Mouse (Mus musculus): Measurements from ENCODE around the gene AI597479. TPM values are rescaled to one million over a fixed set of nuclear protein-coding genes. Genes with fewer than 3 reads are reported as not detected.
A peak's percentile ranks its signal among the peaks of the same experiment; 100 is the strongest.
"Not testable (repeated sequence)": the region's sequence is repeated elsewhere in the genome, so short reads cannot be mapped to it uniquely, and the experiment has no call there.

AI597479 gene
- total RNA-seq, 2 experiments from 2014 or later: 5.4 to 5.7 TPM

DNA sequence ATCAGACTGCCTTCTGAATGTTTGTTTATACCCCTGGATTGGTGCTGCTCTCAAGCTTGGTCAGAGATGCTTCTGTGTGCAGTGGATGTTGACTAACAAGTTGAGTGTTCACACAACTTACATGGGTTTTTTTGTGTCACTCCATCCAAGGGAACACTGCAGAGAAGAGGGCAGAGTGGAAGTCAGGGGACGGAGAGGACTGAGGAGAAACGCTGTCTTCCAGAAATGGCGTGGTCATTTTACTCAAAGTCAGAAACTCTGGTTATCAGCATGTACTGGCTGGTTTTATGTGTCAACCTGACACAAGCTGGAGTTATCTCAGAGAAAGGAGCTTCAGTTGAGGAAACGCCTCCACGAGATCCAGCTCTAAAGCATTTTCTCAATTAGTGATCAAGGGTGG, 22.4 kb downstream of the AI597479 start:
- no peak for ATAC-seq (replicated peaks; ENCODE audit: low FRiP score, poor library complexity, severe bottlenecking)

DNA sequence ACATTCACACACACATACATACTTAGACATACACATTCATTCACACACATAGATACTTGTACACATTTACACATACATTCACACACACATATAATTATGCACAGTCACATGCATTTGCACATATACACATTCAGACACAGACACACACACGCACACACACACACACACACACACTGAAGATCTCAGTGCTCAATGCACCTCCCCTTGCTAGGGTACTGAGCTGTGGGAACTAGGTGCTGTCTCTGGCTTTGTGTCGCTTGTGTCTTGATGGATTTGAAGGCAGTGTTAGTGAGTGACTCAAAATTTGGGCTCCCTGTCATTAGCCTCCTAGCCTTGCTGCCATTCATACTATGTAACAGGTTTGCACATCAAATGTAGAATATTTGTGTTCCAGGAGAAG, 24.1 kb downstream of the AI597479 start:
- ATAC-seq (replicated peaks; ENCODE audit: low FRiP score, poor library complexity, severe bottlenecking): no peak

DNA sequence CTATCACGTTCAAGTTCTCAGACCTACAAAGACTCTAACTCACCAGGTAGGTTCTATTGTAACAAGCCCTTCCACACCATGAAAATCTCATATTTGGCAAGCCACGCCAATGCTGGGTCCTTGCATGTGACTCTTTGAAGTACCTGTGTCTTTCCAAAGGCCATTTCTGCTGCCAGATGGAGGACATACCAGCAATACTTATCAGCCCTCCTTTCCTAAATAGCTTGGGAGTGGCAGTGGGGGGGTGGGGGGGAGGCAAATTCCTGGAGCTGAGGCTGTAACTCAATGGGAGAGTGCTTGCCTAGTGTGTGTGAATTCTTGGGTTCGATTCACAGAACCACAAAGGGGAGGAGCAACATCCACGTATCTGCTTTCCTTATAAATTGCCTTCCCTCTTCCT, 26.2 kb downstream of the AI597479 start:
- no peak for ATAC-seq (replicated peaks; ENCODE audit: low FRiP score, poor library complexity, severe bottlenecking)

DNA sequence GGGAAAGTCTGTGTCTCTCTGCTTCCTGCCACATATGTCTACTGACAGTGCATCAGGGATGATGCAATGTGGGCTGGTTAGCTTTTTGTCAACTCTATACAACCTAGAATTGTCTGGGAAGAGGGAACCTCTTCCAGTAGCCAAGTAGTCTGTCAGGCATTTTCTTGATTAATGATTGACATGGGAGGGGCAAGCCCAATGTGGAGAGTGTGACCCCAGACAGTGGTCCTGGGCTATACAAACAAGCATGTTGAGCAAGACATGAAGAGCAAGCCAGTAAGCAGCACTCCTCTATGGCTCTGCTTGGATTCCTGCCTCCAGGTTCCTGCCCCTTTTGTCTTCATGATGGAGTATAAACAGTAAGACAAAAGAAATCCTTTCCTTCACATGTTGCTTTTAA, 28.7 kb downstream of the AI597479 start:
- no peak for ATAC-seq (replicated peaks; ENCODE audit: low FRiP score, poor library complexity, severe bottlenecking)

DNA sequence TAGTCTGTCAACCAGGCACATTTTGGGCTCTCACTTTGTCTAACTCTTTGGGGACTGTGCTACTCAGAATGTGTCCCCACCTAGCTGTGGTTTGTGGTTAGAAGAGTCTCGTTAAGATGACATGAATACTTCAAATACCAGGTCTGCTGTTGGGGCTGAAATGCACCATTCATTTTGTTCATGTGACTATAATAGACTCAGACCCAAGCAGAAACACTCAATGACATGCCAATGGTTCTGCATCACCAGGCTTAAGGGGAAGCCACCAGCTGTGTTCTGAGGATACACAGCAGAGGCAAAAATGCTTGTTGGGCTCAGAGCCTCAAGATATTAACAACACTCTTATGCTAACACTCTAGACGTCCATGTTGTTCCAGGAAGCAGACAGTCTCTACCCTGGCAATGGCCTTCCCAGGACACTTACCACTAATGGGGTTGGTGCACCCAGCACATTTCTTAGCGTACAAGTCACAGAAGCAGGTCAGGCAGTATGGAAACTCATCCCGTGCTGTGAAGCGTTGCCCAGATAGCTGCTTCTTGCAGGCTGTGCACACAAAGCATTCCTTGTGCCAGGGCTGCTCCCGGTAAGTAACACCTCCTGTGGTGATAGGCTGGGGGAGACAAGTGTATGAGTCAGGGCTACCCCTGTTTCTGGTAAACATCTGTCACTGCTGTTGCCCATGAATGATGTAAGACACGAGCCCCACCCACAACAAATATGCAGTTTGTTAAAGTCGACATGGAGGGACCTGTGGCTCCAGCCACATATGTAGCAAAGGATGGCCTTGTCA, 29.5 kb downstream of the AI597479 start:
- ATAC-seq (replicated peaks; ENCODE audit: low FRiP score, poor library complexity, severe bottlenecking): no peak

DNA sequence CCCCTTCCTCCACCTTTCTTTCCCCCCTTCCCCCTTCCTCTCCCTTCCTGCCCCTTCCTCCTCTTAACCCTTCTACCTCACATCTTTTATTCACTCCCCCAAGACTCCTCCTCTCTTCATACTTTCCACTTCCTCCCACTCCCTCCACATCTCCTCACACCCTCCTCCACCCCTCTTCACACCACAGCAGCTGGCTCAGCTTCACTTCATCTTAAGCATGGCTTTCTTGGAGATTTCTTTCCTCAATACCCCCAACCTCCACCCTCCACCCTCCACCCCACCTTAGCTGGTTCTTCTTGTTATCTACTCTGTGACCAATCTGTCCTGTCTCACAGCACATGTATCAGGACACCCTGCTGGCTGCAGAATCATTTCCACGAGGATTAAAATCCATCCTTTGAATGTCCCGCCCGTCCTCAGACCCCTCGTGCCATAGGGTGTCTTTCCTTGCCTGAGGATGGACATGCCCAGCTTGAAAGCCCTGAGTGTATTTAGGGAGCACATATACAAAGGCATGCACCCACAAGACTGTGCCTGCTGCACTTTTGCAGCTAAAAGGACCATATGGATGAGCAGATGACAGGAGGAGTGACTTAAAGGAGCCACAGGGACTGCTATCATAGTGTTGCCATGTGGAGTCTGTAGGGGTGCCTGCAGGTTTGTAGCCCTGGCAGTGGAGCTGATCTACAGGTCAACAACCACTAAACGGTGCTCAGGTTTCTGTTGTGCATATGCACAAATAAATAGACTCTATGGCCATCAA, 31.9 kb downstream of the AI597479 start:
- ATAC-seq (replicated peaks; ENCODE audit: low FRiP score, poor library complexity, severe bottlenecking): no peak

DNA sequence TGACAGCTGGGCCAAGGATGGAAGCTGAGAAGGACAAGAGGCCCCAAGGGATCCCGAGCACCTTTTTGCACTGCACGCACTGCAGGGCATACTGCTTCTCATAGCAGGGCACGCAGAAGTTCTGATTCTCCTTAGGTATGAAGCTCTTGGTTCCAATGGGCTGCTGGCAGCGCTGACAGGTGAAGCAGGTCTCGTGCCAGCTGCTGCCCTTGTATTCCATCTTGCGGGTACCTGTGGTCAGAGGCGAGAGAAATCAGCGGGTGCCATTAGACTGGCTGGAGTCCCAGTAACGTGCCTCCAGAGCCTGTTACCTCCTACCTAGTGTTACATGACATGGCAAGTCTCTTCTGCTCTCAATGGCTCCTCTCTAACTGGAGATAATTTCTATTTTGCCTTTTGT, 33.1 kb downstream of the AI597479 start:
- no peak for ATAC-seq (replicated peaks; ENCODE audit: low FRiP score, poor library complexity, severe bottlenecking)

DNA sequence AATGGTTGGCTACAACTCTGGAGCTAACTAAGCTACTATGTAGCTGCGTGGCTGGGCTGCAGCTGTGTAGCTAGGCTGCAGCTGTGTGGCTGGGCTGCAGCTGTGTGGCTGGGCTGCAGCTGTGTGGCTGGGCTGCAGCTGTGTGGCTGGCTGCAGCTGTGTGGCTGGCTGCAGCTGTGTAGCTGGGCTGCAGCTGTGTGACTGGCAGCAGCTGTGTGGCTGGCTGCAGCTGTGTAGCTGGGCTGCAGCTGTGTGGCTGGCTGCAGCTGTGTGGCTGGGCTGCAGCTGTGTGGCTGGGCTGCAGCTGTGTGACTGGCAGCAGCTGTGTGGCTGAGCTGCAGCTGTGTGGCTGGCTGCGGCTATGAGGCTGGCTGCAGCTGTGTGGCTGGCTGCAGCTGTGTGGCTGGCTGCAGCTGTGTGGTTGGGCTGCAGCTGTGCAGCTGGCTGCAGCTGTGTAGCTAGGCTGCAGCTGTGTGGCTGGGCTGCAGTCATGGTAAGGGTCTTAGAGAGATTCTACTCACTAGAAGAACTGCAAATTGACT, 38.0 kb downstream of the AI597479 start:
- not testable (repeated sequence) for ATAC-seq (replicated peaks; ENCODE audit: low FRiP score, poor library complexity, severe bottlenecking)

DNA sequence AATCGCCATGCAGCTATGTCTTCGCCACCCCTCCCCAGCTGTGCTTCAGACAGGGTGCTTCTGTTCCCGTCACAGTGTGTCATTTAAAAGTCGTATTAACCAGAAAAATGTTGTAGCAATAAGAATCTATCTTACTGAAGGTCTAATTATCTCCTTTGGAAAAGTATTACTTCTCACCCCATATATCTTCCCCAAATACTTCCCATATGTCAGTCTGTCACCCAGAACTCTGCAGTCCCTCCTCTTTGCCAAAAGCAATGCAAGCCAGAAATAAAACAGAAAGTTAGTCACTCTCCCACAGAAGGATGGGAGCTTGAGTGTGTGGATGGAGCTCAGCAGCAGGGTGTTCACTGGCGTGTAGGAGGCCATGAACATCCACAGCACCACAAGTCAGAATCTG, 38.8 kb downstream of the AI597479 start:
- ATAC-seq (replicated peaks; ENCODE audit: low FRiP score, poor library complexity, severe bottlenecking): no peak

DNA sequence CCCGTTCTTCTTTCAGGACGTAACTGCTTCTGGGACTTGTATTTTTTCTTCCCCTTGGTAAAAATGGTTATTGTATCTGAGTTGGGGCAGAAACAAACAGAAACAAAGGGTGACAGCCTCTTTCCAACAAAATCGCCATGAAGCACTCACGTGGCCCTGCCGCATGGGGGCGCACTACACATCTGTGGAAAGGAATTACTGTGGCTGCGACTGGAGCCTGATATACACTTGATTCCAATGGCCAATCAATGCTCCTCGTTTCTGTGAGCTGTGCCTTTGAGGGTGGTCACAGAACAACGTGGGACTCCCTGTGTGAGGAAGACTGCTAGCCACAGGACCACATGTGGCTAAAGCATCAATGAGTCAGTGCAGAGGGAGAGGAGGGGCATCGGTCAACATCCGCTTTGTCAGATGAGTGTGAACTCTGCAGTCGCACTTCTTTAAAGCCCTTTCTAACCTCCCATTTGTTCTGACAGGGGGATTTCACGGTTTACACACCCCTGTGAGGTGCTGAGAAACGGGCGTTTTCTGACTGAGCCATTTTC, 39.8 kb downstream of the AI597479 start:
- no peak for ATAC-seq (replicated peaks; ENCODE audit: low FRiP score, poor library complexity, severe bottlenecking)

DNA sequence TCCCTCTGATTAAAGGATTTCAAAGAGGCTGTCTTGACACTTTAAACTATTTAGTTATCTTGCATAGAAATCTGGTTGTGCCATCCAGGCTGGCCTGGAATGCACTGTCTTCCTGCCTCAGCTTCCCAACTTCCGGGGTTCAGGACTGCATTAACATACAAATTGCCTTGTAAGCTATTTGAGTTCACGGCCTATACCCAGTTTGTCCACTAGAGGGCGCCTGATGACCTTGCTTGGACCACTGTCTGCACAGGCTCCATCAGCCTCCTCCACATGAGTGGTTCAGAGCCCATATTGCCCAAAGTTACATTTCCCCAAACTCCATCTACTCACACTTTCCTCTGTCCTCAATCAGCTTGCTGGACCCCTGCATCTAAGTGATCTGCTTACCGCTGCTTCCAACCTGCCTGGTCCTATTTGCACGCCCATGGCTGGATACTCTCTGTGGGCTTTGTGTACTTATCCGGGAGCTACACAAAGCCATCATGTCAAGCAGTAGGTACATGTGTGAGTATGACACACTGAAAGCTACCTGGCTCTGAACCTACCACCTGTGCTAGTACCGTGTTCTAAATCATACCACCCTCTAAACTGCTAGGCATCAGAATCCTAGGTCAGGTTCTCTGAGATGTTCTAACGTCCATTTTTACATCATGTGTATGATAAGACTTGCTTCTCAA, 41.2 kb downstream of the AI597479 start:
- peak; percentile 77 for ATAC-seq (replicated peaks; ENCODE audit: low FRiP score, poor library complexity, severe bottlenecking)

DNA sequence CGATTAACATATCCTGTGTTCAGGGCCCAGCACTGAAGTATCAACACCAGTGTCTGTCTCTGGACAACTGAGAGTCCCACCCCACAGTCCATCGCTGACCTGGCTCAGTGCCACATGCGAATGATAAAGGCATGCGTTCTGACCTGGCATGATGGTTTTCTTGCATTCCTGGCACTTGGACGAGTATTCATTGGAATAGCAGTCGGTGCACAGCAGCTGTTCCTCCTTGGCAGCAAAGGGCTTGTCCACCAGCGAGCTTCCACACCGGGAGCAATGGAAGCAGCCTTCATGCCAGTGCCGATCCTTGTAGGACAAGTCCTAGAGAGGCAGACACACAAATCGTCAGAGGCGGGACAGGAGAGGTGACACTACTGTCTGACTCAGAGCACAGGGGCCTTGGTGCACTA, 43.0 kb downstream of the AI597479 start:
- ATAC-seq (replicated peaks; ENCODE audit: low FRiP score, poor library complexity, severe bottlenecking): no peak

DNA sequence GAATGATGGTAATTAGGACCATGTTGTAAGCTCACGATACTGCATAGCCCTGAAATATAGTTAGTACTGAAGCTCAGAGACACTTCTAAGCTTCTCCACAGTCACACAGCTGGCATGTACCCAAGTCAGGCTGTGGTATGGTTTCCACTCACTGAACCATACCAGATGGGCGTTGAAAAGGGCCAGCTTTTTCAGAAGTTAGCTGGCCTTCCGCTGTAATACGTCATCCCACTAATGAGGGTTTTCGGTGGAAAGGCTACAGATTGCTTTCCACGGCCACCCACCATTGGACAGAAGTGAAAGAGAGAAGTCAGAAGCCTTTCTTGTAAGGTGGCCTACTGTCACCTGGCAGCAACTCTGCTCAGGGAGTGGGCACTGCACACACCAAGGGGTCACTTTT, 44.3 kb downstream of the AI597479 start:
- no peak for ATAC-seq (replicated peaks; ENCODE audit: low FRiP score, poor library complexity, severe bottlenecking)

DNA sequence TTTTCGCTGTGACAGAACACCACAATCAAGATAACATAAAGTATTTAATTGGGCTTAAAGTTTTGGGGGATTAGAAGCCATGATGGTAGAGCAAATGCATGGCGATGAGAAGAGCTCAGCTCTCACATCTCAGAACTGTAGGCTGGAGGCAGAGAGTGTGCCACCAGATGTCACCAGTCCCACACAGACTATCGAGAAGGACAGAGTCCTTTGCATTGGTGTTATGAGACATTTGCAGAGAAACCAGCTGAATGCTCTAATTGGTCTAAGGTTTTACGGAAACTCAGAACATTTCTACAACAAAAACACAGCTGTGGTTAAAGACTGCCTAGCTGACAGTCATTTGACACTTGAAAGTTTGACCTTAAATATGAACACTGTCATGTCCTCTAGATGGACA, 44.8 kb downstream of the AI597479 start:
- no peak for ATAC-seq (replicated peaks; ENCODE audit: low FRiP score, poor library complexity, severe bottlenecking)

DNA sequence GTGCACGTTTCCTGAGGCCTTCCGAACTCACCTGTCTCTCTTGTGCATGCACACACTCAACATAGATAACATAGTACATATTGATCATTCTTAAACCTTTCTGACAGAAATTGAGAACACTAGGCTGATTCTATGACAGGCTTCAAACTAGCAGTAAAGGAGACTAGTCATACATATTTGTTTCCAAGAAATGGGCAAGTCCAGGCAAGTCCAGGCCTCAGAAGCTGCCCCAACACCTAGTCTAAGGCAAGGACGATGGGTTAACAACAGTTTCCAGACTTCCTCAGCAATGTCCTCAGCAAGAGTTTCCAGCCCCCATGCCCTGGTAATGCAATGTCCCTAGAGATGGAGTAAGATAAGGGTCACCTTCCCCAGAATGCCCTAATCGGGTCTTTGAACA, 45.3 kb downstream of the AI597479 start:
- ATAC-seq (replicated peaks; ENCODE audit: low FRiP score, poor library complexity, severe bottlenecking): no peak

DNA sequence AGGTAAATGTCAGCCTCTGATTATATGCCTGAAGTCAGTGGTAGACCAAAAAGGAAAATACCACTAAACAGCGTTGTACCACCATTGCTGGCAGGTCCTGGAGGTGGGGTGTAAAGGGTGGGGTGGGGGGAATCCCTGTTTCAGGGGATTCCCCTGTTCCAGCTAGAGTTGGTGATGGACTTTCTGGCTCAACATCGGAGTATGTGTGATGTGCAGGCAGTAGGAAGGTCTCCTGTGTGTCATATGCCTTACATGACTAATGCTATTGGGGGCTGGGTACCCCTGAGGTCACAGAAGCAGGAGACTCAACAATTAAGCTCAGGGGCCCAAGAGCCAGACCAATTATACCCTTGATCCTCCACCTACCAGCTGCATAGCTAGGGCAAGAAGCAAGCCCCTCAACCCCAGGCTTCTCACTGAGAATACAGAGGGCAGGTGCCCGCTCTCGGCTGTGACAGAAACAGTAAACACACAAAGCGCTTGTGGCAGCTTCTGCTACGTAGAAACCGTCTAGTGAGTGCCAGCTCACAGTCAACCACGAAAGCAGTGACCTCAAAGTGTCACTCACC, 45.9 kb downstream of the AI597479 start:
- ATAC-seq (replicated peaks; ENCODE audit: low FRiP score, poor library complexity, severe bottlenecking): no peak

DNA sequence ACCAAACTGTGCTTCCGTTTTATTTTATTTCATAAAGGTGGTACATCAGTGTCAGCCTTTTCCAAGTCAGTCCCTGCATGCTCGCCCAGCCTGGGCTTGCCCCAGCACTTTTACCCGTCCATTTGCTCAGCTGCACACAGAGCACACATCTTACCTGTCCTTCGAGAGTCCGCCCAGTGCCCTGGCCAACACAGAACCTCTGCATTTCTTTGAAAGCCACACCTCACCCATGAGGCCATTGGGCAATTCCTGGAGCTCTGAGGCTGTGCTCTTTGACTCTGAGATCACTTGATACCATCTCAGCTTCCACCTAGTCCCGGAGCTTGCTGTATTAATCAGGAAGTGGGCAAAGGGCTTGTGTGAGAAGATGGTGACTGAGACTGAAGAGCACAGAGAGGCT, 46.9 kb downstream of the AI597479 start:
- no peak for ATAC-seq (replicated peaks; ENCODE audit: low FRiP score, poor library complexity, severe bottlenecking)

DNA sequence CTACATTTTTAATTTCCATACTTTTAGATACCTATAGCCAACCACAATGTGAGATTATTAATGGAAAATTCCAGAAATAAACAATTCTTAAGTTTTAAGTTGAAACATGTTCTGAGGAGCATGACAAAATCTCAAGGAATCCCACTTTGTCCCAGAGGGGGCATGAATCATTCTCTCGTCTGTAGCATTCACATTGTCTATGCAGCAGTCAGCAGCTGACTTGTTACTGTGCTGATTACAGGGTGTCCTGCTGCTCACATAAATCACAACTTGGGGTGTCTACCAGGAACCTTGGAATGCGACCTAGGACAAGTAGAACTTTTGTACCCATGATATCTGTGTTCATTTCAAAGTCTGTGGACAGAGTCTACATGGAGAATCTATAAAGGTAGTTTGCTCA, 49.0 kb downstream of the AI597479 start:
- no peak for ATAC-seq (replicated peaks; ENCODE audit: low FRiP score, poor library complexity, severe bottlenecking)

DNA sequence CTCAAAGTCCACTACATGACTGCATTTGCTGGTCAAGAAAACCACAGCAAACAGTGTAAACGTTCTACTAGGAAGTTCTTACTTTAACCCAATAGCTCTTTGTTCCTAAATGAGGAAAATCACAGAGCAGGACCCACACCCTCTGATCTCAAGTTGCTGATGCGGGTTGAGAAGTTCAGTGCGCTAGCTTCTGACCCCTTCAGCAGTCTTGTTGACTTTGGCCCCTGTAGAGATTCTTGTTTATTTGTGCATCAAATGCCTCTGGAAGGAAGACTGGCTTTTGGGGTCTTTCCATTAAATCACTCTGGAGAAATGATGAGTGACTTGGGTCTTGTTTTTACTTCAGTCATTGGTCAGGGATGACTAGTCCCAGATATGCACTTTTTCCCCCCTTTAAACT, 51.7 kb downstream of the AI597479 start:
- no peak for ATAC-seq (replicated peaks; ENCODE audit: low FRiP score, poor library complexity, severe bottlenecking)

DNA sequence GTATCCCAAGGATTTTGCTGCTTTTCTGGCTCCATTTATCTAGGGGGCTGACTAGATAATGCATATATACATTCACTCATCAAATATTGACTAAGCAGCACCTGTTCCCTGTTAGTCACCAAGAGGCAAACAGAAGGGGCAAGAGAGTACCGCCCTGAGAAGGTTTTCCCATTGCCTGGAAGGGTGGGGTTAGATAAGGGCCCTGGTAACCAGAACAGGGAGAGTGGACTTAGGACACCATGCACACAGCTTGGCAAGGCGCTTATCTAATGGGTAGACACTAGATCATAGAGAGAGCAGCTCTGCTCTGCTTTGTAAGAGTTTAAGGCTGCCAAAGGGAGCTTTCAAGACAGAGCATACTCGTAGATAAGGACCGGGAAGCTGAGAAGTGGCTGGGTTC, 54.1 kb downstream of the AI597479 start:
- ATAC-seq (replicated peaks; ENCODE audit: low FRiP score, poor library complexity, severe bottlenecking): no peak
